Mouse (Mus musculus): ENCODE results near the gene Fndc9. TPM values are rescaled to one million over a fixed set of nuclear protein-coding genes. Genes with fewer than 3 reads are reported as not detected.
A peak's percentile ranks its signal among the peaks of the same experiment; 100 is the strongest.

Fndc9 gene
- 0.78 and 0.80 TPM in 2 replicates for polyA plus RNA-seq (2016; fragmentation: Nextera tagmentation; extraction: Ambion mirVana)

GRCm38 (mm10) chr11:46235334-46235733, at the start of gene Fndc9:
Gene Fndc9, plus strand, starts transcription at chr11:46235531.
- Histone ChIP-seq H3K27ac (no peak within 1 kb of the TSS), H3K9ac (no peak within 1 kb of the TSS), H3K36me3 (peaks cover 44% of the 10 kb centered on the region), H3K4me2 (replicated peaks) (no peak within 1 kb of the TSS), H3K27me3 (replicated peaks) (no peaks in the 10 kb centered on the region), H3K4me1 (peaks cover 8% of the 10 kb centered on the region; the same call in 1 of the 2 replicates), H3K4me3 (no peak within 1 kb of the TSS), H3K9me3 (no peaks in the 10 kb centered on the region)
- 54% methylated on average over 11 of the region's 11 CpGs for WGBS
- 0 out of 2 replicates have a peak, but pooled peaks have one; percentile 45 for ATAC-seq (ENCODE audit: low FRiP score, low read depth)

- no peaks in the 10 kb centered on the region for H3K27me3 ChIP-seq (replicated peaks)
- no peak overlapping the region for H3K27ac ChIP-seq
- H3K4me3 ChIP-seq, result no peak overlapping the region
- no peak for ATAC-seq (ENCODE audit: low FRiP score, low read depth)
- 92% methylated on average over 2 of the region's 2 CpGs for WGBS
- H3K4me1 ChIP-seq, result no peaks in the 10 kb centered on the region
- H3K9ac ChIP-seq, result no peak overlapping the region
- no peak overlapping the region for H3K4me2 ChIP-seq (replicated peaks)
- peaks cover 3% of the 10 kb centered on the region; the same call in 1 of the 2 replicates for H3K36me3 ChIP-seq
- no peaks in the 10 kb centered on the region for H3K9me3 ChIP-seq
Measured at GRCm38 (mm10) chr11:46188283-46188682, 47.0 kb upstream of the Fndc9 start.

- Histone ChIP-seq H3K4me2 (replicated peaks) (no peak overlapping the region), H3K27ac (no peak overlapping the region), H3K9ac (no peak overlapping the region), H3K4me3 (no peak overlapping the region), H3K36me3 (peaks cover 47% of the 10 kb centered on the region), H3K9me3 (no peaks in the 10 kb centered on the region), H3K27me3 (replicated peaks) (no peaks in the 10 kb centered on the region), H3K4me1 (no peaks in the 10 kb centered on the region)
- ATAC-seq (ENCODE audit: low FRiP score, low read depth), result no peak
- 67% methylated on average over 4 of the region's 4 CpGs for WGBS
Measured at GRCm38 (mm10) chr11:46194175-46194574, 41.2 kb upstream of the Fndc9 start.

- Histone ChIP-seq H3K27ac (no peak overlapping the region), H3K27me3 (replicated peaks) (no peaks in the 10 kb centered on the region), H3K4me1 (no peaks in the 10 kb centered on the region), H3K9ac (no peak overlapping the region), H3K36me3 (peaks cover 63% of the 10 kb centered on the region), H3K9me3 (no peaks in the 10 kb centered on the region), H3K4me3 (no peak overlapping the region), H3K4me2 (replicated peaks) (no peak overlapping the region)
- 91% methylated on average over 11 of the region's 11 CpGs for WGBS
- ATAC-seq (ENCODE audit: low FRiP score, low read depth), result no peak
Measured at GRCm38 (mm10) chr11:46200664-46201063, 34.7 kb upstream of the Fndc9 start.

- ATAC-seq (ENCODE audit: low FRiP score, low read depth), result no peak
- H3K36me3 ChIP-seq, result peaks cover 67% of the 10 kb centered on the region
- H3K9me3 ChIP-seq, result no peaks in the 10 kb centered on the region
- no peaks in the 10 kb centered on the region for H3K4me1 ChIP-seq
- no peak overlapping the region for H3K27ac ChIP-seq
- H3K9ac ChIP-seq, result no peak overlapping the region
- WGBS, result 75% methylated on average over 20 of the region's 20 CpGs
- no peak overlapping the region for H3K4me2 ChIP-seq (replicated peaks)
- H3K4me3 ChIP-seq, result no peak overlapping the region
- H3K27me3 ChIP-seq (replicated peaks), result no peaks in the 10 kb centered on the region
Measured at GRCm38 (mm10) chr11:46201636-46202546, 33.4 kb upstream of the Fndc9 start.

GRCm38 (mm10) chr11:46202547-46202887, 32.8 kb upstream of the Fndc9 start:
- Histone ChIP-seq H3K27me3 (replicated peaks) (no peaks in the 10 kb centered on the region), H3K4me1 (no peaks in the 10 kb centered on the region), H3K9me3 (no peaks in the 10 kb centered on the region), H3K27ac (no peak overlapping the region), H3K36me3 (peaks cover 67% of the 10 kb centered on the region), H3K9ac (no peak overlapping the region), H3K4me2 (replicated peaks) (no peak overlapping the region), H3K4me3 (no peak overlapping the region)
- 76% methylated on average over 10 of the region's 10 CpGs for WGBS
- ATAC-seq (ENCODE audit: low FRiP score, low read depth), result no peak

- Histone ChIP-seq H3K27ac (no peak overlapping the region), H3K4me2 (replicated peaks) (no peak overlapping the region), H3K9me3 (no peaks in the 10 kb centered on the region), H3K4me3 (no peak overlapping the region), H3K27me3 (replicated peaks) (no peaks in the 10 kb centered on the region), H3K36me3 (peaks cover 56% of the 10 kb centered on the region), H3K9ac (no peak overlapping the region), H3K4me1 (no peaks in the 10 kb centered on the region)
- no peak for ATAC-seq (ENCODE audit: low FRiP score, low read depth)
- WGBS, result 87% methylated on average over 9 of the region's 9 CpGs
Measured at GRCm38 (mm10) chr11:46204841-46205240, 30.5 kb upstream of the Fndc9 start.

- Histone ChIP-seq H3K27me3 (replicated peaks) (no peaks in the 10 kb centered on the region), H3K9ac (no peak overlapping the region), H3K9me3 (no peaks in the 10 kb centered on the region), H3K4me2 (replicated peaks) (no peak overlapping the region), H3K36me3 (peaks cover 47% of the 10 kb centered on the region), H3K27ac (no peak overlapping the region), H3K4me1 (no peaks in the 10 kb centered on the region), H3K4me3 (no peak overlapping the region)
- WGBS, result 66% methylated on average over 17 of the region's 17 CpGs
- ATAC-seq (ENCODE audit: low FRiP score, low read depth), result no peak
Measured at GRCm38 (mm10) chr11:46205639-46206409, 29.5 kb upstream of the Fndc9 start.

GRCm38 (mm10) chr11:46209884-46210283, 25.4 kb upstream of the Fndc9 start:
- no peak for ATAC-seq (ENCODE audit: low FRiP score, low read depth)
- H3K9me3 ChIP-seq, result no peaks in the 10 kb centered on the region
- H3K4me3 ChIP-seq, result no peak overlapping the region
- no peak overlapping the region for H3K9ac ChIP-seq
- 0 out of 2 replicates have a peak, but pooled peaks cover 12% of the 10 kb centered on the region for H3K4me1 ChIP-seq
- no peaks in the 10 kb centered on the region for H3K27me3 ChIP-seq (replicated peaks)
- no peak overlapping the region for H3K27ac ChIP-seq
- 65% methylated on average over 2 of the region's 2 CpGs for WGBS
- H3K4me2 ChIP-seq (replicated peaks), result no peak overlapping the region
- H3K36me3 ChIP-seq, result peaks cover 37% of the 10 kb centered on the region

- Histone ChIP-seq H3K9ac (no peak overlapping the region), H3K36me3 (peaks cover 17% of the 10 kb centered on the region), H3K9me3 (no peaks in the 10 kb centered on the region), H3K4me3 (no peak overlapping the region), H3K4me1 (0 out of 2 replicates have a peak, but pooled peaks cover 12% of the 10 kb centered on the region), H3K4me2 (replicated peaks) (no peak overlapping the region), H3K27me3 (replicated peaks) (no peaks in the 10 kb centered on the region), H3K27ac (no peak overlapping the region)
- WGBS, result 29% methylated on average over 3 of the region's 3 CpGs
- no peak for ATAC-seq (ENCODE audit: low FRiP score, low read depth)
Measured at GRCm38 (mm10) chr11:46211858-46212257, 23.5 kb upstream of the Fndc9 start.

- Histone ChIP-seq H3K9ac (no peak overlapping the region), H3K27me3 (replicated peaks) (no peaks in the 10 kb centered on the region), H3K9me3 (no peaks in the 10 kb centered on the region), H3K36me3 (no peaks in the 10 kb centered on the region; the same call in 1 of the 2 replicates), H3K4me1 (peaks cover 22% of the 10 kb centered on the region), H3K4me2 (replicated peaks) (no peak overlapping the region), H3K4me3 (no peak overlapping the region), H3K27ac (peak overlapping the region; percentile 62)
- WGBS, result 75% methylated on average over 5 of the region's 5 CpGs
- no peak for ATAC-seq (ENCODE audit: low FRiP score, low read depth)
Measured at GRCm38 (mm10) chr11:46213844-46214243, 21.5 kb upstream of the Fndc9 start.
